Mouse (Mus musculus) neural tube, embryonic 14.5 days (tissue): ENCODE measurements around the gene Trpm5. TPM values are rescaled to one million over a fixed set of nuclear protein-coding genes. Genes with fewer than 3 reads are reported as not detected.

Source experiments
- ATAC-seq: fragments of 200-750 bp; cut with Nextera tagmentation; 2 replicates; pipeline ENCODE4 v1.8.0; 2017; ENCODE audit warnings: low read depth, mild to moderate bottlenecking, moderate TSS enrichment, moderate library complexity
- H3K27ac ChIP-seq: fragments of 300-500 bp; sonication (generic); 2 replicates; pipeline ENCODE4 v1.5.1; 2014; ENCODE audit warnings: low read depth, mild to moderate bottlenecking, control low read depth, low read length, moderate library complexity, mixed read lengths
- H3K27me3 ChIP-seq: fragments of 300-500 bp; sonication (generic); 2 replicates; pipeline ENCODE4 v1.6.1; 2014; ENCODE audit warnings: low read length; ENCODE audit not compliant: control insufficient read depth, insufficient read depth
- H3K36me3 ChIP-seq: fragments of 300-500 bp; sonication (generic); 2 replicates; pipeline ENCODE4 v1.6.1; 2014; ENCODE audit warnings: low read length, mixed read lengths; ENCODE audit not compliant: control insufficient read depth, insufficient read depth
- H3K4me1 ChIP-seq: fragments of 300-500 bp; sonication (generic); 2 replicates; pipeline ENCODE4 v1.6.1; 2014; ENCODE audit warnings: low read length; ENCODE audit not compliant: control insufficient read depth, insufficient read depth
- H3K4me2 ChIP-seq: fragments of 300-500 bp; sonication (generic); 2 replicates; pipeline ENCODE4 v1.6.1; 2014; ENCODE audit warnings: mild to moderate bottlenecking, low read depth, low read length, control low read depth
- H3K4me3 ChIP-seq: fragments of 300-500 bp; sonication (generic); 2 replicates; pipeline ENCODE4 v1.5.1; 2014; ENCODE audit warnings: low read depth, low read length, control low read depth, mixed read lengths
- H3K9ac ChIP-seq: fragments of 300-500 bp; sonication (generic); replicated peaks from 2 replicates; pipeline ENCODE4 v1.6.1; 2014; ENCODE audit warnings: low read depth, mild to moderate bottlenecking, control low read depth, low read length, mixed read lengths
- H3K9me3 ChIP-seq: fragments of 300-500 bp; sonication (generic); 2 replicates; pipeline ENCODE4 v1.6.1; 2016; ENCODE audit warnings: low read length; ENCODE audit not compliant: control insufficient read depth
- WGBS: fragments of 180-500 bp; shearing (Covaris S2); extraction: QIAGEN DNeasy Blood & Tissue Kit; methylation state at CpG from one replicate; pipeline ENCODE4 v1.1.7; 2014; 5-methylcytosine and 5-hydroxymethylcytosine counted together
- polyA plus RNA-seq: library from polyadenylated mRNA; unstranded; fragments of >200 nt; fragmentation: Nextera tagmentation; extraction: Ambion mirVana; gene quantifications from 2 replicates; pipeline ENCODE4 v1.2.1, GENCODE M21; 2014

Gene Trpm5
- polyA plus RNA-seq, 1 experiment from 2014 or later: 1.6 TPM

DNA sequence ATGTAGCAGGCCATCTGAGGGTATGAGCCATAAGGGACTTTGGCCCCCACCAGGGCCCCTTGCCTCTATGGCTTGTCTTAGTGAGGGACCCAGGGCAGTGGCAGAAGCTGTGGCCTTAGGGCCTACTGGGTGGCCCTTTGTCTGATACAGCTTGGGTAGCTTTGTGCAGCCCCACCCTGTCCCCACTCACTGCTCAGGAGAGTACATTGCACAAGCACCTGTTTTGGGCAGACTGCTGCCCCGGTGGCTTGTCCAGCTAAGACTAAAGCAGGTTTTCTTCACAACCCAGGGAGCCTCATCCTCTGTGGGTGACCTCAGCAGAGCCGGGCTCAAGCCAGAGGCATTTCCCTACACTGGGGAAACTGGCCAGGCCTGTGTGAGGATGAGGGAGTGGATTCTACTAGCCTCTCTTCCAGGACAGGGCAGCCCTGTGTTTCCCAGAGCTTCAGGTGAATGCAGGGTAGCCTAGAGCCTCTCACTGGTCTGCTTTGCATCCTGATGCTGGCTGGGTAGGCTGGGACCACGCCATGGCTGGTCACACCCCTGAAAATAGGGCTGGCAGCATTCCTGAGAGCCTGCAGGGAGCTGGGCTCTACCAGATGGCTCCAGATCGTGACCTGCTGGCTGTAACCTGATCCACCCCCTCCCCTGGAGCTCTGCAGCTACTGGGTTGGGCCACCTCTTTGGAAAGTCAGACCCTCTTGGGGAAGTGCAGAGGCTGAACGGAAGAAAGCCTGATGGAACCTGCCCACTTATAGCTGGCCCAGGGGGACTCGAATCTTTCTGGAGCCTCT is 29.6 kb upstream of the Trpm5 start:
- Histone ChIP-seq H3K4me2 (no peak overlapping the region), H3K9me3 (no peaks in the 10 kb centered on the region), H3K27me3 (no peaks in the 10 kb centered on the region), H3K27ac (no peak overlapping the region), H3K4me1 (0 out of 2 replicates have a peak, but pooled peaks cover 6% of the 10 kb centered on the region), H3K36me3 (no peaks in the 10 kb centered on the region), H3K4me3 (no peak overlapping the region), H3K9ac (0 out of 2 replicates have a peak overlapping the region, but pooled peaks have one; percentile 11)
- 21% methylated on average over 6 of the region's 6 CpGs for WGBS
- ATAC-seq: no peak

DNA sequence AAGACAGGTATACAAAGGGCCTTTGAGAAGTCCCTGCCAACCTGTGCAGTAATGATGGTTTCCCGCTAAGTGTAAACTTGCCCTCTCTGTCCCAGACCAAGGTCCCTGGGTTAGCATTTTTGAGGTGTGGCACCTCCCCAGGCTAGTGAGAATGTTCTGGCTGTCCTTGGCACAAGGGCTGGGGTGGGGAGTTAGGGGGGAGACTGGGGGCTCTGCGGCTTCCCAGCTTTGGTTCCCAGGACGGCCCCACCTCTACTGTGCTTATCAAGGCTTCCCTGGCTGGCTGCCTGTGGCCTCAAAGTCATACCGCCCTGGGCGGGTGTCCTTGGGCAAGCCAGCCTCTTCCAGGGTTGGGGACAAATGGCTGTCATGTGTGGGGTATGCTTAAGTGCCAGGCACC is 27.7 kb upstream of the Trpm5 start:
- Histone ChIP-seq H3K4me3 (no peak overlapping the region), H3K36me3 (no peaks in the 10 kb centered on the region), H3K4me2 (no peak overlapping the region), H3K9ac (no peak overlapping the region), H3K9me3 (no peaks in the 10 kb centered on the region), H3K27ac (no peak overlapping the region), H3K27me3 (no peaks in the 10 kb centered on the region), H3K4me1 (0 out of 2 replicates have a peak, but pooled peaks cover 6% of the 10 kb centered on the region)
- WGBS: 80% methylated on average over 5 of the region's 5 CpGs
- ATAC-seq: no peak

GRCm38 (mm10) chr7:143119826-143120225 is 25.4 kb upstream of the Trpm5 start:
- Histone ChIP-seq H3K36me3 (no peaks in the 10 kb centered on the region), H3K9ac (no peak overlapping the region), H3K9me3 (no peaks in the 10 kb centered on the region), H3K27ac (no peak overlapping the region), H3K4me1 (0 out of 2 replicates have a peak, but pooled peaks cover 6% of the 10 kb centered on the region), H3K27me3 (no peaks in the 10 kb centered on the region), H3K4me3 (no peak overlapping the region), H3K4me2 (no peak overlapping the region)
- WGBS: 63% methylated on average over 3 of the region's 3 CpGs
- ATAC-seq: no peak

- no peak for ATAC-seq
- Histone ChIP-seq H3K9me3 (no peaks in the 10 kb centered on the region), H3K27me3 (no peaks in the 10 kb centered on the region), H3K4me2 (no peak overlapping the region), H3K27ac (no peak overlapping the region), H3K4me1 (0 out of 2 replicates have a peak, but pooled peaks cover 3% of the 10 kb centered on the region), H3K4me3 (no peak overlapping the region), H3K9ac (no peak overlapping the region), H3K36me3 (no peaks in the 10 kb centered on the region)
- WGBS: 19% methylated on average over 1 of the region's 1 CpGs
Observed at GRCm38 (mm10) chr7:143119407-143119806, 25.0 kb upstream of the Trpm5 start.

DNA sequence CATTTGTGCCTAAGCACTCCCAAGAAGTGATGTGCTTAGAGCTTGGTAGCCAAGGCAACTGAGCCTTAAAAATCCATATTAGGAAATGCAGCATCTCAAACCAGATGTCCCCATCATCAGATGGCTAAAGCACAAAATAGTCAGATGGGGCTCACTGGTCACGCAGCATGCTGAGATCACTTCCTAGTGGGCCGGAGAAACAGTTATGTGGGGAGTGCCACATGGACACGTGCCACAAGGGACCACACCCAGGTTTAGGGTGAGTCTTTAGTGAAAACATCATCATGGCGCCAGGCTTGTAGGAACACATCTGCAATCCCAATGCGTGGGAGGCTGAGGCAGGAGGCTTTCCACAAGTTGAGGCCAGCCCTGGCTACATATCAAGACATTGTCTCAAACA is 22.1 kb upstream of the Trpm5 start:
- no peaks in the 10 kb centered on the region for H3K27me3 ChIP-seq
- H3K4me3 ChIP-seq: no peak overlapping the region
- no peak overlapping the region for H3K27ac ChIP-seq
- no peak overlapping the region for H3K4me2 ChIP-seq
- no peaks in the 10 kb centered on the region for H3K4me1 ChIP-seq
- H3K9me3 ChIP-seq: no peaks in the 10 kb centered on the region
- no peaks in the 10 kb centered on the region for H3K36me3 ChIP-seq
- WGBS: 87% methylated on average over 5 of the region's 5 CpGs
- no peak for ATAC-seq
- no peak overlapping the region for H3K9ac ChIP-seq

DNA sequence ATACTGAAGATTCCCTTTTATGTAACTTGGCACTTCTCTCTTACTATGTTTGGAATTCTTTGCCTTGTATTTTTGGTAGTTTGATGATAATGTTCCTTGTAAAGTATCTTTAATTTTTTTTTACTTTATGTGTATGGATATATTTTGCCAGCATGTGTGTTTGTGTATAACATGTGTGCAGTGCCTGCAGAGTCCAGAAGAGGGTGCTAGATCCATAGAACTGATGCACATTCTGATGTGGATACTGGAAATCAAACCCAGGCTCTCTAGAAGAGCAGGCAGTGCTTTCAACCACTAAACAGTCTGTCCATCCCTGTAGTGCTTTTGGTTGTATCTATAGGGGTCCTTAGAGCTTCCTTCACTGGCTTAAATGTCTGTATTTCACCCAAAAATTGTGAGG is 20.3 kb upstream of the Trpm5 start:
- no peak overlapping the region for H3K27ac ChIP-seq
- no peak overlapping the region for H3K4me2 ChIP-seq
- no peaks in the 10 kb centered on the region for H3K36me3 ChIP-seq
- no peaks in the 10 kb centered on the region for H3K4me1 ChIP-seq
- H3K9ac ChIP-seq: no peak overlapping the region
- H3K4me3 ChIP-seq: no peak overlapping the region
- no peaks in the 10 kb centered on the region for H3K9me3 ChIP-seq
- no peak for ATAC-seq
- H3K27me3 ChIP-seq: no peaks in the 10 kb centered on the region

- Histone ChIP-seq H3K9me3 (no peaks in the 10 kb centered on the region), H3K27me3 (peaks cover 16% of the 10 kb centered on the region), H3K4me3 (no peak overlapping the region), H3K9ac (no peak overlapping the region), H3K4me2 (no peak overlapping the region), H3K4me1 (no peaks in the 10 kb centered on the region), H3K36me3 (no peaks in the 10 kb centered on the region), H3K27ac (no peak overlapping the region)
- no peak for ATAC-seq
- 43% methylated on average over 1 of the region's 1 CpGs for WGBS
Observed at GRCm38 (mm10) chr7:143112395-143112794, 18.0 kb upstream of the Trpm5 start.

GRCm38 (mm10) chr7:143111719-143112118 is 17.3 kb upstream of the Trpm5 start:
- H3K27ac ChIP-seq: no peak overlapping the region
- H3K4me2 ChIP-seq: no peak overlapping the region
- H3K9me3 ChIP-seq: no peaks in the 10 kb centered on the region
- H3K27me3 ChIP-seq: peaks cover 23% of the 10 kb centered on the region
- WGBS: 77% methylated on average over 4 of the region's 4 CpGs
- H3K4me3 ChIP-seq: no peak overlapping the region
- 0 out of 2 replicates have a peak, but pooled peaks cover 5% of the 10 kb centered on the region for H3K4me1 ChIP-seq
- H3K36me3 ChIP-seq: no peaks in the 10 kb centered on the region
- no peak overlapping the region for H3K9ac ChIP-seq
- ATAC-seq: no peak

DNA sequence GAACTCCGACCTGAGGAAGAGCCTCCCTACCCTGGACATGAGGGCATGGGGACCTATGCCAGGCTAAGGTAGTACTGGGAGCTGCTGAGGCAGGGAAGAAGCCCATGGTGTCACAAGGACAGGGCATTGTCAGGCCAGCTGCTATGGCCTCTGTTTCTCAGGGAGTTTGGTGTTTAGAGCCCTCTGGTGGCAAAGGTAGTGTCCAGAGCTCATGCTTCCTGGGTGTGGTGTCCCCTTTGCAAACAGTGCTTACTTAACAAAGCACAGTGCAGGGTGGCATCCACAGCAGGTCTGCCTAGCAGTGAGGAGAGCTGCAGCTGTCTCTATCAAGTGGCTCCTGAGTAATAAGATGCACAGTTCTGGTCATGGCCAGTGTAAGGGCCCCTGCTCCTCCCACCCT is 16.4 kb upstream of the Trpm5 start:
- no peak overlapping the region for H3K27ac ChIP-seq
- no peak overlapping the region for H3K9ac ChIP-seq
- H3K36me3 ChIP-seq: no peaks in the 10 kb centered on the region
- H3K27me3 ChIP-seq: peaks cover 31% of the 10 kb centered on the region
- no peak overlapping the region for H3K4me2 ChIP-seq
- H3K4me1 ChIP-seq: 0 out of 2 replicates have a peak, but pooled peaks cover 5% of the 10 kb centered on the region
- no peak overlapping the region for H3K4me3 ChIP-seq
- ATAC-seq: no peak
- no peaks in the 10 kb centered on the region for H3K9me3 ChIP-seq
- 61% methylated on average over 1 of the region's 1 CpGs for WGBS
